Mouse (Mus musculus): ENCODE measurements around the gene Slc29a3. TPM values are rescaled to one million over a fixed set of nuclear protein-coding genes. Genes with fewer than 3 reads are reported as not detected.

Gene Slc29a3
- polyA plus RNA-seq (2012; rRNA removed) (1.7 and 1.9 TPM in 2 replicates), polyA plus RNA-seq (2014; fragmentation: Nextera tagmentation; extraction: Ambion mirVana) (2.1 and 3.3 TPM in 2 replicates)

- H3K27ac ChIP-seq = no peak within 1 kb of the TSS
- H3K36me3 ChIP-seq (replicated peaks; ENCODE audit: control insufficient read depth, insufficient read depth, low read depth) = no peaks in the 10 kb centered on the region
- DNase-seq (ENCODE audit: low read depth in 3 of 3, low spot score in 3 of 3) (peak; percentile 77 to 83 (median 79)), ATAC-seq (ENCODE audit: insufficient read depth) (peak; percentile 92)
- H3K4me1 ChIP-seq (replicated peaks; ENCODE audit: control insufficient read depth in 2 of 2, insufficient read depth in 2 of 2, low read length in 1 of 2) = peaks cover 4 to 10% of the 10 kb centered on the region in 2 experiments; a peak in 2 of 4 replicates
- H3K9ac ChIP-seq (replicated peaks) = peak within 1 kb of the TSS; percentile 71
- no peaks in the 10 kb centered on the region for H3K9me3 ChIP-seq (ENCODE audit: control insufficient read depth, low read length)
- no peaks in the 10 kb centered on the region for H3K27me3 ChIP-seq (ENCODE audit: control insufficient read depth, insufficient read depth, low read length)
- 10% methylated on average over 41 of the region's 41 CpGs for WGBS (ENCODE audit: insufficient replicate concordance)
- peak within 1 kb of the TSS; percentile 61 to 83 for H3K4me3 ChIP-seq (ENCODE audit: insufficient read depth in 1 of 2, low read depth in 2 of 2, low read length in 2 of 2)
- H3K4me2 ChIP-seq (ENCODE audit: low read depth) = peak within 1 kb of the TSS; percentile 72
- peak; percentile 74 for TF ChIP-seq CTCF (IDR thresholded peaks at IDR 0.05; ENCODE audit: low read depth)
- TF ChIP-seq EP300 (IDR thresholded peaks at IDR 0.05; ENCODE audit: low read depth) = no peak
Measured at GRCm38 (mm10) chr10:60752040-60753020, at the start of gene Slc29a3. TSS of gene Slc29a3 (minus strand) at chr10:60752794.

- 43% methylated on average over 12 of the region's 12 CpGs for WGBS (ENCODE audit: insufficient replicate concordance)
- Histone ChIP-seq H3K4me2 (ENCODE audit: low read depth) (no peak overlapping the region), H3K9me3 (ENCODE audit: control insufficient read depth, low read length) (no peaks in the 10 kb centered on the region), H3K36me3 (replicated peaks; ENCODE audit: control insufficient read depth, insufficient read depth, low read depth) (no peaks in the 10 kb centered on the region), H3K4me1 (replicated peaks; ENCODE audit: control insufficient read depth in 2 of 2, insufficient read depth in 2 of 2, low read length in 1 of 2) (no peaks in the 10 kb centered on the region), H3K9ac (replicated peaks) (no peak overlapping the region), H3K27me3 (ENCODE audit: control insufficient read depth, insufficient read depth, low read length) (peaks cover 3% of the 10 kb centered on the region; the same call in 1 of the 2 replicates), H3K4me3 (ENCODE audit: insufficient read depth in 1 of 2, low read depth in 2 of 2, low read length in 2 of 2) (no peak overlapping the region), H3K27ac (no peak overlapping the region)
- DNase-seq (ENCODE audit: low read depth in 3 of 3, low spot score in 3 of 3) (no peak), ATAC-seq (ENCODE audit: insufficient read depth) (no peak)
- TF ChIP-seq EP300 (IDR thresholded peaks at IDR 0.05; ENCODE audit: low read depth) (no peak), CTCF (IDR thresholded peaks at IDR 0.05; ENCODE audit: low read depth) (no peak)
Measured at GRCm38 (mm10) chr10:60801898-60802412, 49.4 kb upstream of the Slc29a3 start.

GRCm38 (mm10) chr10:60801168-60801897 is 48.7 kb upstream of the Slc29a3 start:
- H3K9me3 ChIP-seq (ENCODE audit: control insufficient read depth, low read length) = no peaks in the 10 kb centered on the region
- ATAC-seq (ENCODE audit: insufficient read depth) (no peak), DNase-seq (ENCODE audit: low read depth in 3 of 3, low spot score in 3 of 3) (no peak)
- no peak overlapping the region for H3K4me2 ChIP-seq (ENCODE audit: low read depth)
- H3K9ac ChIP-seq (replicated peaks) = no peak overlapping the region
- H3K36me3 ChIP-seq (replicated peaks; ENCODE audit: control insufficient read depth, insufficient read depth, low read depth) = no peaks in the 10 kb centered on the region
- no peaks in the 10 kb centered on the region for H3K4me1 ChIP-seq (replicated peaks; ENCODE audit: control insufficient read depth in 2 of 2, insufficient read depth in 2 of 2, low read length in 1 of 2)
- no peak overlapping the region for H3K4me3 ChIP-seq (ENCODE audit: insufficient read depth in 1 of 2, low read depth in 2 of 2, low read length in 2 of 2)
- no peak overlapping the region for H3K27ac ChIP-seq
- H3K27me3 ChIP-seq (ENCODE audit: control insufficient read depth, insufficient read depth, low read length) = peaks cover 3% of the 10 kb centered on the region; the same call in 1 of the 2 replicates
- 11% methylated on average over 11 of the region's 11 CpGs for WGBS (ENCODE audit: insufficient replicate concordance)
- TF ChIP-seq EP300 (IDR thresholded peaks at IDR 0.05; ENCODE audit: low read depth) = no peak
- no peak for TF ChIP-seq CTCF (IDR thresholded peaks at IDR 0.05; ENCODE audit: low read depth)

- no peak for TF ChIP-seq CTCF (IDR thresholded peaks at IDR 0.05; ENCODE audit: low read depth)
- no peak for TF ChIP-seq EP300 (IDR thresholded peaks at IDR 0.05; ENCODE audit: low read depth)
- ATAC-seq (ENCODE audit: insufficient read depth) (no peak), DNase-seq (ENCODE audit: low read depth in 3 of 3, low spot score in 3 of 3) (no peak)
- H3K36me3 ChIP-seq (replicated peaks; ENCODE audit: control insufficient read depth, insufficient read depth, low read depth) = no peaks in the 10 kb centered on the region
- no peak overlapping the region for H3K4me2 ChIP-seq (ENCODE audit: low read depth)
- no peak overlapping the region for H3K4me3 ChIP-seq (ENCODE audit: insufficient read depth in 1 of 2, low read depth in 2 of 2, low read length in 2 of 2)
- H3K27me3 ChIP-seq (ENCODE audit: control insufficient read depth, insufficient read depth, low read length) = peaks cover 3% of the 10 kb centered on the region; the same call in 1 of the 2 replicates
- no peak overlapping the region for H3K27ac ChIP-seq
- no peaks in the 10 kb centered on the region for H3K4me1 ChIP-seq (replicated peaks; ENCODE audit: control insufficient read depth in 2 of 2, insufficient read depth in 2 of 2, low read length in 1 of 2)
- no peaks in the 10 kb centered on the region for H3K9me3 ChIP-seq (ENCODE audit: control insufficient read depth, low read length)
- no peak overlapping the region for H3K9ac ChIP-seq (replicated peaks)
- WGBS (ENCODE audit: insufficient replicate concordance) = 8% methylated on average over 19 of the region's 19 CpGs
Measured at GRCm38 (mm10) chr10:60800295-60801167, 47.9 kb upstream of the Slc29a3 start.
